Mouse (Mus musculus): ENCODE results near the gene Slc24a4.

Slc24a4 gene

GRCm38 (mm10) chr12:102128081-102128790, at the start of gene Slc24a4:
Gene Slc24a4, plus strand, starts transcription at chr12:102128733.
- DNase-seq, result peak; percentile 18

- no peak for DNase-seq
Measured at GRCm38 (mm10) chr12:102082648-102083425, 45.7 kb upstream of the Slc24a4 start.

GRCm38 (mm10) chr12:102090535-102090934, 38.0 kb upstream of the Slc24a4 start:
- DNase-seq, result no peak

GRCm38 (mm10) chr12:102092342-102093094, 36.0 kb upstream of the Slc24a4 start:
- no peak for DNase-seq

GRCm38 (mm10) chr12:102105990-102106389, 22.5 kb upstream of the Slc24a4 start:
- DNase-seq, result no peak

- DNase-seq, result no peak
Measured at GRCm38 (mm10) chr12:102108851-102109250, 19.7 kb upstream of the Slc24a4 start.

GRCm38 (mm10) chr12:102112491-102112890, 16.0 kb upstream of the Slc24a4 start:
- DNase-seq, result no peak

GRCm38 (mm10) chr12:102112901-102113300, 15.6 kb upstream of the Slc24a4 start:
- DNase-seq, result no peak

- DNase-seq, result no peak
Measured at GRCm38 (mm10) chr12:102113391-102113790, 15.1 kb upstream of the Slc24a4 start.

- no peak for DNase-seq
Measured at GRCm38 (mm10) chr12:102116580-102116979, 12.0 kb upstream of the Slc24a4 start.

GRCm38 (mm10) chr12:102118014-102118413, 10.5 kb upstream of the Slc24a4 start:
- DNase-seq, result no peak

- DNase-seq, result no peak
Measured at GRCm38 (mm10) chr12:102127601-102128000, 932 bp upstream of the Slc24a4 start.

- DNase-seq, result peak; percentile 65
Measured at GRCm38 (mm10) chr12:102128791-102129507, 416 bp downstream of the Slc24a4 start.

- DNase-seq, result no peak
Measured at GRCm38 (mm10) chr12:102129508-102130030, 1.0 kb downstream of the Slc24a4 start.

- DNase-seq, result no peak
Measured at GRCm38 (mm10) chr12:102139710-102140109, 11.2 kb downstream of the Slc24a4 start.

GRCm38 (mm10) chr12:102141330-102141729, 12.8 kb downstream of the Slc24a4 start:
- no peak for DNase-seq

GRCm38 (mm10) chr12:102147678-102148077, 19.1 kb downstream of the Slc24a4 start:
- no peak for DNase-seq

- DNase-seq, result peak; percentile 26
Measured at GRCm38 (mm10) chr12:102148746-102149145, 20.2 kb downstream of the Slc24a4 start.

- DNase-seq, result no peak
Measured at GRCm38 (mm10) chr12:102151185-102151584, 22.7 kb downstream of the Slc24a4 start.

GRCm38 (mm10) chr12:102153796-102154195, 25.3 kb downstream of the Slc24a4 start:
- peak; percentile 37 for DNase-seq

GRCm38 (mm10) chr12:102154815-102155214, 26.3 kb downstream of the Slc24a4 start:
- no peak for DNase-seq

- DNase-seq, result no peak
Measured at GRCm38 (mm10) chr12:102164632-102165031, 36.1 kb downstream of the Slc24a4 start.

All from kidney, postnatal 10 days (tissue).